Mouse (Mus musculus) limb, embryonic 14.5 days (tissue): ENCODE measurements at regions not wholly inside any gene's neighbourhood (a gene's known extent, or its start where the extent isn't known, plus 50 kb on each side); places are given as distances from the start of the nearest gene placed in this dataset.

Source experiments
- ATAC-seq: fragments of 200-750 bp; cut with Nextera tagmentation; 2 replicates; pipeline ENCODE4 v1.8.0; 2017; ENCODE audit warnings: low read depth, moderate number of reproducible peaks, moderate TSS enrichment; ENCODE audit not compliant: low FRiP score
- DNase-seq: peaks from one replicate; pipeline ENCODE4 v3.0.0-alpha.2; 2015; ENCODE audit warnings: low spot score
- H3K27ac ChIP-seq: fragments of 300-500 bp; sonication (generic); replicated peaks from 2 replicates; pipeline ENCODE4 v1.5.1; 2014; ENCODE audit warnings: low read depth, mild to moderate bottlenecking, low read length, moderate library complexity, mixed read lengths
- H3K27me3 ChIP-seq: fragments of 300-500 bp; sonication (generic); 2 replicates; pipeline ENCODE4 v1.6.1; 2014; ENCODE audit warnings: low read length, mixed read lengths; ENCODE audit not compliant: control insufficient read depth, insufficient read depth
- H3K36me3 ChIP-seq: fragments of 300-500 bp; sonication (generic); 2 replicates; pipeline ENCODE4 v1.6.1; 2014; ENCODE audit warnings: mild to moderate bottlenecking, low read length, moderate library complexity, mixed read lengths; ENCODE audit not compliant: control insufficient read depth, insufficient read depth
- H3K4me1 ChIP-seq: fragments of 300-500 bp; sonication (generic); 2 replicates; pipeline ENCODE4 v1.6.1; 2014; ENCODE audit warnings: antibody characterized with exemption, low read length, mixed read lengths; ENCODE audit not compliant: control insufficient read depth, insufficient read depth
- H3K4me2 ChIP-seq: fragments of 300-500 bp; sonication (generic); replicated peaks from 2 replicates; pipeline ENCODE4 v1.6.1; 2014; ENCODE audit warnings: low read depth, mild to moderate bottlenecking, low read length, moderate library complexity; ENCODE audit not compliant: severe bottlenecking
- H3K4me3 ChIP-seq: fragments of 300-500 bp; sonication (generic); replicated peaks from 2 replicates; pipeline ENCODE4 v1.5.1; 2014; ENCODE audit warnings: low read length
- H3K9ac ChIP-seq: fragments of 300-500 bp; sonication (generic); 2 replicates; pipeline ENCODE4 v1.6.1; 2014; ENCODE audit warnings: mild to moderate bottlenecking, low read depth, low read length, moderate library complexity; ENCODE audit not compliant: severe bottlenecking
- H3K9me3 ChIP-seq: fragments of 300-500 bp; sonication (generic); 2 replicates; pipeline ENCODE4 v1.6.1; 2016; ENCODE audit warnings: low read length; ENCODE audit not compliant: control insufficient read depth
- POLR2A ChIP-seq: fragments of 200-500 bp; IDR thresholded peaks from 2 replicates; pipeline ENCODE4 v1.8.0; 2012; ENCODE audit warnings: inconsistent platforms, mild to moderate bottlenecking, moderate library complexity, borderline replicate concordance; ENCODE audit not compliant: insufficient read depth, insufficient read length; ENCODE audit errors: extremely low read depth
- WGBS: fragments of 180-500 bp; shearing (Covaris S2); extraction: QIAGEN DNeasy Blood & Tissue Kit; methylation state at CpG from one replicate; pipeline ENCODE4 v1.1.7; 2014; 5-methylcytosine and 5-hydroxymethylcytosine counted together

DNA sequence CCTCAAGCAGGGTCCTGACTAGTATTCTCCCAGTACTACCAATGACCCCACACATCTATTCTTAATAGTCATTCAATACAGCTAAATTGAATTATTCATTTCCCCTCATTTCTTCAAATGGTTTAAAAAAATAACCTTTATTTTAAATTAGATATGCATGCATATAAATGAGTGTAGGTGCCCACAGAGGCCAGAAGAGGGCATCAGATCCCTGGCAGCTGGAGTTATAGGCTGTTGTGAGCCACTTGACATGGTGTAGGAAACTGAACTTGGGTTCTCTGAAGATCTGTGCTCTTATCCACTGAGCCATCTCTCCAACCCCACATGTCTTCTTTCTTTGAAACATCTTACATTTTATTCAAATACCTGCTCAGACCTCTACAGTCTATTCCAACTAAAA lies 77.8 kb upstream of the Pgrmc2 start:
- Histone ChIP-seq H3K4me3 (no peak overlapping the region), H3K27ac (no peak overlapping the region), H3K36me3 (no peaks in the 10 kb centered on the region), H3K4me2 (no peak overlapping the region), H3K27me3 (no peaks in the 10 kb centered on the region), H3K4me1 (no peaks in the 10 kb centered on the region), H3K9ac (no peak overlapping the region), H3K9me3 (no peaks in the 10 kb centered on the region)
- no peak for ATAC-seq
- no peak for TF ChIP-seq POLR2A
- no peak for DNase-seq

DNA sequence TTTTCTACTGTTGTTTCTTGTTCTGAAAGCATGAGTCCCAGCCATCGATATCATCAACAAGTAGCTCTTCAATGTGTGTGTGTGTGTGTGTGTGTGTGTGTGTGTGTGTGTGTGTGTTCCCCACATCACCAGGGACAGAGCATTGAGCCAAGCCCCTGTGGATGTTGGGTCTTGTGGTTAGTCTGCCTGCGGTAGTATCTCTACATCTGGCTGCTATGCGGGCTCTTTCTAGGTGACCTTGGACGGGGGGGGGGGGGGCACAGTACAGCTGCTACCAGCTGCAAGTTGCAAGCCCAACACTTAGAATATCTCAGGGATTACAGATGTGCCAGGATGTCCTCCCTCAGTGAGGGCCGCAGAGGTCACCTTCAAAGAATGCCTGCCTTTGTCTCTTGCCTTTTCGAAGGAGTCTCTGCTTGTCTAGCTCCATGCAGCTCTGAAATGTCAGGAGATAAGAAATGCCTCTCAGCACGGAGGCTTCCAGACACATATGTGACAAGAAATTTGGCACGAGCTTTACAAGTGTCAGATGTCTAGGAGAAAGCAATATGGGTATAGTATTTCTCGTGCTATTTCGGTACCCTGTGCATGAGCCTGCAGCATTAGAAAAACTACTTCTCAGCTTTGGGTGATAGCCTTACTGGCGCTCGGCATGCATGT lies 75.6 kb upstream of the Pgrmc2 start:
- Histone ChIP-seq H3K4me2 (no peak overlapping the region), H3K27ac (no peak overlapping the region), H3K9ac (no peak overlapping the region), H3K4me1 (no peaks in the 10 kb centered on the region), H3K4me3 (no peak overlapping the region), H3K27me3 (no peaks in the 10 kb centered on the region), H3K36me3 (no peaks in the 10 kb centered on the region), H3K9me3 (no peaks in the 10 kb centered on the region)
- TF ChIP-seq POLR2A, result no peak
- 73% methylated on average over 12 of the region's 12 CpGs for WGBS
- ATAC-seq, result no peak
- no peak for DNase-seq

DNA sequence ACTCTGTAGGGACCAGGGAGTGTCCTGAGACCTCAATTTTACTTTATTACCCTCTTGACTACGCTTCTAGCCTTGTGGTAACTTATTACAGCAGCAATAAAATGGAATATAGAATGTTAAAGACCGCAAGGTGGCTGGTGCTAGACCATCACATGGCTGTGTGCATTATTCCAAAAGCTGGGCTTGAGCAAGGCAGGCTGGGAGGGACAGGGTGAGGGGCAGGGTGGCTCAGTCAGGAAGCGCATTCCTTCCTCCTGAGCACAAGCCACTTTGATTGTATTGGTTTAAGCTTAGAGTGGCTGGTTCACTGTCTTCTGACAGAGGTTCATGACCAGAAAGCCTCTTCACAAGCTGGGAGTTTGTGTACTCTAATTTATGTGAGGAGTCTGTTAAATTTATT lies 74.6 kb upstream of the Pgrmc2 start:
- Histone ChIP-seq H3K27ac (no peak overlapping the region), H3K4me1 (no peaks in the 10 kb centered on the region), H3K9me3 (no peaks in the 10 kb centered on the region), H3K27me3 (no peaks in the 10 kb centered on the region), H3K4me2 (no peak overlapping the region), H3K9ac (no peak overlapping the region), H3K4me3 (no peak overlapping the region), H3K36me3 (no peaks in the 10 kb centered on the region)
- 67% methylated on average over 3 of the region's 3 CpGs for WGBS
- no peak for TF ChIP-seq POLR2A
- DNase-seq (no peak), ATAC-seq (no peak)

DNA sequence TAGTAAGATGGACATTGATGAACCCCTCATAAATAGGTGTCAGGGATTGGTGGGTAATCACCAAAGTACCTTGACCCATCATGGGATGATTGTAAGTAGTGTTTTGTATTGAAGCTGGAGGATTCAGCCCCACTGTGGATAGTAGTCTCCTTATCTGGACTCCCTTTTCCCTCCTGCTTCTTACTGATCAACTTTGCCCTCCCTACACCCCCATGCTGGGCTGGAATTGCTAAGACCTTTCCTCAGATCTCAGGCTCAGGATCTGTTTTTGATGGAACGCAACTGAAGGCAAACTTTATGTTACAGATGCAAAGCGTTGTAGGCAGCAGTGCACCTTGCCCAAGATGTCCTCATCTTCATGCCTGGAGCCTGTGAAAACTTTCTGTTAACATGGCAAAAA lies 73.7 kb upstream of the Pgrmc2 start:
- TF ChIP-seq POLR2A, result no peak
- H3K27ac ChIP-seq, result no peak overlapping the region
- H3K9ac ChIP-seq, result no peak overlapping the region
- DNase-seq (no peak), ATAC-seq (no peak)
- no peak overlapping the region for H3K4me2 ChIP-seq
- no peaks in the 10 kb centered on the region for H3K9me3 ChIP-seq
- H3K27me3 ChIP-seq, result no peaks in the 10 kb centered on the region
- WGBS, result 85% methylated on average over 2 of the region's 2 CpGs
- H3K4me1 ChIP-seq, result no peaks in the 10 kb centered on the region
- no peak overlapping the region for H3K4me3 ChIP-seq
- no peaks in the 10 kb centered on the region for H3K36me3 ChIP-seq

DNA sequence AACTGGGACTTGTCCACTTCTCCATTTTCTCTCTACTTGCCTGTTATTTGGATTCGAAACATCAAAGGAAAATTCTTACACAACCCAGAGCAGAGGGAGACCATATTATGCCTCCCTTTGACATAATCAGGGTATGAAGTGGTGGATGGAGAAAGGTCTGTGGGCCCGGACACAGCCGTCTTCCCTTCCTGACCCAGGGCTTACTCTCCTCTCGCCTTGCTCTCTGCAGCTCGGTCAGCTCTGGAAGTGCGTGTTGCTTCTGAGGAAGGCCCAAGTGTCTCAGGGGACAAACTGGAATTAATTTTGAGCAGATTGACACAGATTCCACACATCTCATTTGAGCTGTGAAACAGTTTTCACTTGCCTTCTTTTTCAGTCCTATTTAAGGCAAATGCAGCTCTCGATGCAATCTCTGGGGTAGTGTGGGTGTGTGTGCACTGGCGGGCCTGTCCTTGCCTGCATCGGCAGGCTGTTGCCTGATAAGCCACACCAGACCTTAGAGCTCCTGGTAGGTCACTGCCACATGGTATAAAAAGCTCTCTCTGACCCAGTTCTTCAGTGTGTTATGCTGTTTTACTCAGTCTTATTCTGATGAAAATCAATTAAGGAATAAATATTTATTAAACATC lies 72.4 kb upstream of the Pgrmc2 start:
- ATAC-seq, result no peak
- 74% methylated on average over 9 of the region's 9 CpGs for WGBS
- no peak for TF ChIP-seq POLR2A

DNA sequence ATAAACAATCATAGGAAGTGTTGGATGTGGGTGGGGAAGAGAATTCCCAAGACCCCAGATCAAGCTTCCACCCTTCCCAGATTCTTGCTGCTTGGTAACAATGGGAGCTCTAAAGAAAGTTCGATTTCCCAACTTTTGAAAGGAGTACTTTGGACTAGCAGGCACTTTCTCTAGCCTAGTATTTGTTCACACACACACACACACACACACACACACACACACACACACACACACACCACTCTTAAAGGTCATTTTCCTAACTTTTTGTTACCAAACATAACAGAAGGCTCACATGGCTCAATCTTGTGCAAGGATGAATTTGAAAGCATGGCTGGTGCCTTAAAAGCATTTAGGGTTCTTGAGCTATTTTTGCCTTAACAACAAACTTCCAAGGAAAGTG lies 71.6 kb upstream of the Pgrmc2 start:
- H3K27ac ChIP-seq, result no peak overlapping the region
- ATAC-seq (no peak), DNase-seq (no peak)
- no peaks in the 10 kb centered on the region for H3K4me1 ChIP-seq
- no peak overlapping the region for H3K4me3 ChIP-seq
- TF ChIP-seq POLR2A, result no peak
- H3K9ac ChIP-seq, result no peak overlapping the region
- H3K9me3 ChIP-seq, result no peaks in the 10 kb centered on the region
- WGBS, result 47% methylated on average over 1 of the region's 1 CpGs
- H3K27me3 ChIP-seq, result no peaks in the 10 kb centered on the region
- H3K4me2 ChIP-seq, result no peak overlapping the region
- H3K36me3 ChIP-seq, result no peaks in the 10 kb centered on the region

More for the DNA sequence above, 72.4 kb upstream of the Pgrmc2 start:
- H3K9ac ChIP-seq, result no peak overlapping the region
- no peaks in the 10 kb centered on the region for H3K27me3 ChIP-seq
- H3K4me2 ChIP-seq, result no peak overlapping the region
- no peak overlapping the region for H3K27ac ChIP-seq
- no peaks in the 10 kb centered on the region for H3K36me3 ChIP-seq
- H3K4me1 ChIP-seq, result no peaks in the 10 kb centered on the region
- no peak overlapping the region for H3K4me3 ChIP-seq
- H3K9me3 ChIP-seq, result no peaks in the 10 kb centered on the region
- DNase-seq, result no peak
